Comparison of ENCODE assay signal across 1 mouse cellular context in the genomic region with DNA sequence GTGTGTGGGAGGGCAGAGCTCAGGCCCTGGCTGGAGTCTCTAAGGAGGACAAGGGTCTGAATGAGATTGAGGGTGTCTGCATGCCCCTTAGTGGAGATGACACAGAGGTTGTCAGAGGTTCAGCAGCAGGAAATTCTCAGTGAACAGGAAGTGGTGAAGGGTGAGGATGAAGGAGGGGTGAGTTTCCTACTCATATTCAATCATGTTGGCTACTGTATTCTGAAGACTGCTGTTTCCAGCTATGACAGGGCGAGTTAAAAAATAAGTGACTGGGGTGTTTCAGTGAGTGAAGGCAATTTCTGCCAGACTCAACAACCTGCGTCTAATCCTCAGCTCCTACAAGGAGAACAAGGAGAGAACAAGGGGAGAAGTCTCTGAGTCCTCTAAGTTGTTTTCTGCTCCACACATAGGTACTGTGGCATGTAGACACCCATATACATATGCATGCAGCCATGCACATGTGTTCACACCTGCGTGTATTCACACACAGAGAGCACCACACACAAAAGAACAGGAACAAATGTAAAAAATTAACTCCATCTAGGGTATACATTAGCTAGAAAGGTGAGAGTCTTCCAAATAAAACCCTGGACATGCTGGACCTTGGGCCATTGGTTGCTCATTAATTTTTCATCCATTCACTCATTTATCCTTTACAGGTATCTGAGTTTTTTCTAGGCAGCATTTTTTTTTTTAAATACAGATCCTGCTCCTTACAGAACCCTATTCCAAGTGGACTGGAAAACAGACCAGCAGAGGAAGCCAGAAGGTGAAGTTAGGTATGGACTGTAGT.
TF ChIP-seq lines count a peak whose summit lies in the region.

No protein-coding gene starts in this region.

TF ChIP-seq in CH12.LX, 34 proteins besides CTCF, POLR2A, EP300 and RAD21 (continued from another document):
- TF ChIP-seq ZKSCAN1 (IDR thresholded peaks at IDR 0.05; ENCODE audit: borderline replicate concordance, low read depth, low read length) = no peak
- no peak for TF ChIP-seq SMC3 (IDR thresholded peaks at IDR 0.05; ENCODE audit: low read depth, low read length)
- no peak for TF ChIP-seq TCF12 (IDR thresholded peaks at IDR 0.05; ENCODE audit: low read depth, low read length)
- TF ChIP-seq SIN3A (IDR thresholded peaks at IDR 0.05; ENCODE audit: low read length) = no peak
- TF ChIP-seq NRF1 (IDR thresholded peaks at IDR 0.05; ENCODE audit: low read depth, low read length) = no peak
- no peak for TF ChIP-seq ZMIZ1 (IDR thresholded peaks at IDR 0.05; ENCODE audit: low read depth, low read length)
- no peak for TF ChIP-seq JUN (IDR thresholded peaks at IDR 0.05; ENCODE audit: insufficient read depth, low read depth, low read length)
- TF ChIP-seq PAX5 (IDR thresholded peaks at IDR 0.05; ENCODE audit: low read length) = no peak
- TF ChIP-seq ZC3H11A (IDR thresholded peaks at IDR 0.05; ENCODE audit: low read depth, low read length) = no peak
- no peak for TF ChIP-seq ELF1 (IDR thresholded peaks at IDR 0.05; ENCODE audit: low read depth, low read length)
- no peak for TF ChIP-seq MEF2A (IDR thresholded peaks at IDR 0.05; ENCODE audit: borderline replicate concordance, low read depth, low read length)
- TF ChIP-seq RCOR1 (conservative IDR thresholded peaks at IDR 0.05; ENCODE audit: low read depth, low read length) = no peak
- no peak for TF ChIP-seq MAX (IDR thresholded peaks at IDR 0.05; ENCODE audit: low read length)
